Mouse (Mus musculus): ENCODE data around the gene Kbtbd2. TPM values are rescaled to one million over a fixed set of nuclear protein-coding genes. Genes with fewer than 3 reads are reported as not detected.

The Kbtbd2 gene
- total RNA-seq, 2 experiments from 2014 or later, result 50.7 to 51.4 TPM

- DNase-seq (ENCODE audit: low spot score in 2 of 2), result no peak
- TF ChIP-seq CTCF (conservative IDR thresholded peaks at IDR 0.05), result no peak
- no peak overlapping the region for H3K27ac ChIP-seq
- no peak overlapping the region for H3K4me3 ChIP-seq
Observed at GRCm38 (mm10) chr6:56818436-56819123, 21.0 kb upstream of the Kbtbd2 start.

GRCm38 (mm10) chr6:56813332-56813731 is 15.7 kb upstream of the Kbtbd2 start:
- Histone ChIP-seq H3K27ac (no peak overlapping the region), H3K4me3 (no peak overlapping the region)
- DNase-seq (ENCODE audit: low spot score in 2 of 2), result no peak
- TF ChIP-seq CTCF (conservative IDR thresholded peaks at IDR 0.05), result no peak

- H3K27ac ChIP-seq, result no peak overlapping the region
- peak; percentile 96 for TF ChIP-seq CTCF (conservative IDR thresholded peaks at IDR 0.05)
- peak; percentile 65 for DNase-seq (ENCODE audit: low spot score in 2 of 2)
- H3K4me3 ChIP-seq, result no peak overlapping the region
Observed at GRCm38 (mm10) chr6:56808656-56809055, 11.0 kb upstream of the Kbtbd2 start.

GRCm38 (mm10) chr6:56806195-56806594 is 8.6 kb upstream of the Kbtbd2 start:
- peak in 1 of 2 experiments; percentile 11 for DNase-seq (ENCODE audit: low spot score in 2 of 2)
- no peak for TF ChIP-seq CTCF (conservative IDR thresholded peaks at IDR 0.05)
- no peak overlapping the region for H3K27ac ChIP-seq
- H3K4me3 ChIP-seq, result no peak overlapping the region

- Histone ChIP-seq H3K4me3 (no peak overlapping the region), H3K27ac (no peak overlapping the region)
- DNase-seq (ENCODE audit: low spot score in 2 of 2), result no peak
- no peak for TF ChIP-seq CTCF (conservative IDR thresholded peaks at IDR 0.05)
Observed at GRCm38 (mm10) chr6:56805026-56805425, 7.4 kb upstream of the Kbtbd2 start.

GRCm38 (mm10) chr6:56798152-56798465 is 496 bp upstream of the Kbtbd2 start:
- Histone ChIP-seq H3K4me3 (peak overlapping the region; percentile 90), H3K27ac (peak overlapping the region; percentile 99)
- TF ChIP-seq CTCF (conservative IDR thresholded peaks at IDR 0.05), result no peak
- no peak for DNase-seq (ENCODE audit: low spot score in 2 of 2)

GRCm38 (mm10) chr6:56796668-56797141 is 908 bp downstream of the Kbtbd2 start:
- DNase-seq (ENCODE audit: low spot score in 2 of 2), result peak in 1 of 2 experiments; percentile 27
- Histone ChIP-seq H3K4me3 (peak overlapping the region; percentile 90), H3K27ac (peak overlapping the region; percentile 99)
- no peak for TF ChIP-seq CTCF (conservative IDR thresholded peaks at IDR 0.05)

- no peak for TF ChIP-seq CTCF (conservative IDR thresholded peaks at IDR 0.05)
- peak overlapping the region; percentile 99 for H3K27ac ChIP-seq
Observed at GRCm38 (mm10) chr6:56796232-56796631, 1.4 kb downstream of the Kbtbd2 start.

GRCm38 (mm10) chr6:56794834-56795233 is 2.8 kb downstream of the Kbtbd2 start:
- Histone ChIP-seq H3K27ac (no peak overlapping the region), H3K4me3 (no peak overlapping the region)
- no peak for DNase-seq (ENCODE audit: low spot score in 2 of 2)
- no peak for TF ChIP-seq CTCF (conservative IDR thresholded peaks at IDR 0.05)

More at GRCm38 (mm10) chr6:56796232-56796631, 1.4 kb downstream of the Kbtbd2 start:
- no peak for DNase-seq (ENCODE audit: low spot score in 2 of 2)
- peak overlapping the region; percentile 90 for H3K4me3 ChIP-seq

GRCm38 (mm10) chr6:56789336-56789735 is 8.3 kb downstream of the Kbtbd2 start:
- DNase-seq (ENCODE audit: low spot score in 2 of 2), result no peak
- H3K4me3 ChIP-seq, result no peak overlapping the region
- no peak for TF ChIP-seq CTCF (conservative IDR thresholded peaks at IDR 0.05)
- no peak overlapping the region for H3K27ac ChIP-seq

- Histone ChIP-seq H3K27ac (no peak overlapping the region), H3K4me3 (no peak overlapping the region)
- no peak for TF ChIP-seq CTCF (conservative IDR thresholded peaks at IDR 0.05)
- no peak for DNase-seq (ENCODE audit: low spot score in 2 of 2)
Observed at GRCm38 (mm10) chr6:56787668-56788067, 9.9 kb downstream of the Kbtbd2 start.

GRCm38 (mm10) chr6:56785068-56785467 is 12.5 kb downstream of the Kbtbd2 start:
- Histone ChIP-seq H3K4me3 (no peak overlapping the region), H3K27ac (no peak overlapping the region)
- TF ChIP-seq CTCF (conservative IDR thresholded peaks at IDR 0.05), result no peak
- DNase-seq (ENCODE audit: low spot score in 2 of 2), result no peak

- no peak overlapping the region for H3K4me3 ChIP-seq
- no peak for TF ChIP-seq CTCF (conservative IDR thresholded peaks at IDR 0.05)
Observed at GRCm38 (mm10) chr6:56783561-56784272, 13.9 kb downstream of the Kbtbd2 start.

GRCm38 (mm10) chr6:56779636-56780035 is 18.0 kb downstream of the Kbtbd2 start:
- Histone ChIP-seq H3K4me3 (no peak overlapping the region), H3K27ac (no peak overlapping the region)
- no peak for TF ChIP-seq CTCF (conservative IDR thresholded peaks at IDR 0.05)
- no peak for DNase-seq (ENCODE audit: low spot score in 2 of 2)

More at GRCm38 (mm10) chr6:56783561-56784272, 13.9 kb downstream of the Kbtbd2 start:
- DNase-seq (ENCODE audit: low spot score in 2 of 2), result no peak
- H3K27ac ChIP-seq, result no peak overlapping the region
